Mouse (Mus musculus) 3T3-L1 (cell line): ENCODE data around the gene C8a.

Source experiments
- DNase-seq: peaks from one replicate; pipeline ENCODE4 v3.0.0-alpha.2; 2015; ENCODE audit warnings: low read depth, low spot score

The C8a gene

DNA sequence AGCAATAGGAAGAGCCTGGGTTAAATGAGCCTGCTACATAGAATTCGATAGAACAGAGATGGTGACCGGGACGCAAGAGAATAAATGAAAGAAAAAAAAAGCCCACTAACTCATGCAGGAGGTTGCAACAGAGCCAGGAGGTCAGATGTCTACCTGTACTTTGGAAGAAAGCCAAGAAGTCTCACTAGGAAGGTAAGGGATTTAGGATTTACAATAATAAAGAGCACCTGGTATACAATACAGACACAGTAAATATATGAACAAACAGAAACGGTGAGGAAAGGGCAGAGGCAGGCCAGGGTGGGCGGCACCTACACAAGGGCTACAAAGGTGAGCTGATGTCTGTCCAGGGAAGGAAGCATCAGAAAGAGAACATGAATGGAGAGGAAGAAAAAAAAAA is 34.0 kb downstream of the C8a start:
- DNase-seq: no peak

DNA sequence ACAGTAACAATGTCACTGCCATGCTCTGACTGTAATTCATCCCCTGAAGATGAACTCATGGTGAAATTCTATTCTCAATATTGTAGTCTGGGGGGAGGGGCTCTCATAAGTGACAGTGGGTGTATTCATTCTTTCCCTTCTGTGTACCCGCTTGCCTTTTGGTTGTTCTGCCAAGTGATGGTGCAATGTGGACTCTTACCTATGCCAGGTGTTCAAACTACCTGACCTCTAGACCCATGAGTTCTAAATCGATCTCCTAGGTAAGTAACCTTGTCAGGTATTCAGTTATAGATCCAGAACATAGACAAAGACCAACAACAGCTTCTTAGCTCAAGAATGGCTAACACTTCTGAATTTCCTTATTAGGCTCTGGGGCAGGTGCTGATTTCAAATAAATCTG is 37.9 kb downstream of the C8a start:
- no peak for DNase-seq

DNA sequence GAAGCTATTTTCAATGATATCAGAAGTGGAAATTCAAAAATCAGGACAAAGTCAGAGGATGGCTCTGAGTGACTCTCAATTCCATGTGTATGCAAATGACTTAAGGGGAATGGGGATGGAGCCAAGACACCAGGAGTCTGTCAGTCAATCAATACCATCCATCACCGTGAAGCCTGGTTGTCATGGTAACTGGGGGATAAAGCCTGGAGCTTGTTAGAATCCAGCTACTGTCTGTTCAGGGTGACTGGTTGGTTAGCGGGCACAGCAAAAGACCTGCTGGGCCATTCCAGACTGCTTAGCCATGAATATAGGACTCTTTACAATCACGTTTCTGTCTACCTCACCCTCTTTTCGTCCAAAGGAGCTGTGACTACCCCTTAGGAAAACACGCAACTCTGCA is 41.1 kb downstream of the C8a start:
- no peak for DNase-seq

DNA sequence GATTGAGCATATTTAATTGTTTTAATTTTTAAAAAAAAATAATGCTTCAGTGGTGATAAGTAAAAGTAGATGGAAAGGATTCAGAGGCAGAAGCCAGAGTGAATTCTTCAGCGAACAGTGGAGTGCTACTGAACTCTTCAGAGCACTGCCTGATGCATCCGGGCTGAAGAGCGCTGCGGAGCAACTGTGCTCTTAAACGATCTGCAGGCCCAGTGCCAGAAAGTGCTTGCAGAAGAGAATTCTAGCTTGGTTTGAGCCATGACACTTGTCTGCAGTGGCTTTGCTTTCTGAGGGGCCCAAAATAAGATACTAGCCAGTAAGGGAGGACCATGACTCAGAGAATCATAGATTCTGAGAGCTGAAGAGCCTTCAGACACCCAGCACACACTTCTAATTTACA is 47.3 kb downstream of the C8a start:
- DNase-seq: no peak

DNA sequence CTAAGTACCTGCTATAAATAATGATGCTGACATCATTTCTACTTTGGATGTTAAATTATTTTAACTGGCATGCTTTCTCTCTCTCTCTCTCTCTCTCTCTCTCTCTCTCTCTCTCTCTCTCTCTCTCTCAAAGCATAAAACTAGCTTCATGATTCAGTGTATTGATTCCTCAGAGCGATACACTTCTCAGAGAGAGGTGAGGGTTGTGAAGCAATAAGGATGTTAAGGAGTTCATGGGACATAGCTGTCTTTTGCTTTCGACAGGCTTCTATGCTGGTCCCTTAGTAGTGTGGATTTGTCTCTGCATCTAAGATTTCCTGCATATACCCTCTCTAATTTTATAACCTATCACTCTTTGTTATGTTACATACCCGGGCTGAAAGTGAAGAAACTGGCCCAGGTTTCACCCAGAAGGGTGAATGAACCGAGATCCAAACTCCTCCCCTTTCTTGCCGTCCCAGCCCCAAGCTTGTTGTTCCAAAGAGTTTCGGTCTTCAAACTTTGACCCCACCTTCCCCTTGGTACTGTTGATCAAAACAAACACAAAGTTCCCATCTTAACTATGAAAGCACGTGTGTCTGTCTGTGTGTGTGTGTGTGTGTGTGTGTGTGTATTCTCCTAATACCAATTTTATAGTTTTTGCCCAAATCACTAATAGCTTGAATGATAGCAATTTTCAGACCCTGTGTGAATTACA is 51.7 kb downstream of the C8a start:
- no peak for DNase-seq

DNA sequence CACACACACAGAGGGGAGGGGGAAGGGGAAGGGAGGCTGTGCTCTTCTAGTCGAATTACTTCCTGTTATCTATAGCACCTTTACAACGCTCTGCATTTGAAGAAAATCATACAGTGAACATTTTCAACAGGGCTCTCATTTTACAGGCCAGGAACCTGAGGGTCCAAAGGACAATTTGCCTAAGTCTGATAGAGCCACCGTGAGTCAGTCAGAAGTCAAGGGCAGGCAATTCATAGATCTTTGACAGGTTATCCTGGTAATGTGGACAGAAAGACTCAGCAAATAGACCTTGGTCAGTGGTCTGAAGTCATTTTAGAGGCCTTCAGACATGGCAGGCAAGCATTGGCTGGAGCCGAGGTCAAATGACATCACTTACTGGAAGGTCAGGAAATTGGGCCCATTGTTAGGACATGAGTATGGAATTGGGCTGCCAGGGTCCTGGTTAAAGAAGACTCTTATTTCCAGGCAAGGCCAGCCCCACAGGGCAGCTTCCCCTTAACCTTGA is 52.5 kb downstream of the C8a start:
- no peak for DNase-seq

DNA sequence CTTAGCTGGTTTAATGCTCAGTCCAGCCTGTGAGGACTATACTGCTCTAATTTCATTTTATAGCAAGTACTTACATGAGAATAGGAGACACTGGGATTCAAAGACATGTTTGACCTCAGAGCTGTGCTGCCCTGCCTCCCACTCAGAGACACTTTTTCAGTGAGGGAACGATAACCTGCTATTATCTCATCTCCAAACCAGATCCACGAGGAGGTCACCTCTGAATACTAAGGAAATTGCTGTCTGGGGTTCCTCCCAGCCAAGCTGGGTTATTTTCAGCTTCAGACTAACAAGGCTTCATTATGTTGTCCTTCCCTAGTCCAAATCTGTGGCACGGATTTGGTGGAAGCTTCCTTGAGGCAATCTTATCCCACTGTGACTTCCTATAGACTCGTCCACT is 56.3 kb downstream of the C8a start:
- DNase-seq: no peak

DNA sequence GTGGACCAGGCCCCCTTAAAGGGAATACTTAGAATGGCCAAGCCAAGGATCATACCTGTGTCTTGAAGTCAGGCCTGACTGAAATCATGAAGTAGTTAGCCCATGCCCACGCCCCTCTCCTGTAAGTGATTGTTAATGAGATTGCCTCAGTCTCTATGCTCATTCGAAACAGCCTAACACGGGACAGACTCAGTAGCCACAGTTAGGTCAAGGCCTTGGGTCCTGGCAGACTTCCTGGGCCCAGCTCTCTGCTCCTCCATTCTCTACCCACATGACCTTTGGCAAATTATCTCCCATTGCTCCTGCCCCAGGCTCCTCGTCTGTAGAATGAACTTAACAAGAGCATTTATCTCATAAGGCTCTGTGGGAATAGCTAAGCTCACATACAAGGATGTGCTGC is 57.2 kb downstream of the C8a start:
- no peak for DNase-seq

DNA sequence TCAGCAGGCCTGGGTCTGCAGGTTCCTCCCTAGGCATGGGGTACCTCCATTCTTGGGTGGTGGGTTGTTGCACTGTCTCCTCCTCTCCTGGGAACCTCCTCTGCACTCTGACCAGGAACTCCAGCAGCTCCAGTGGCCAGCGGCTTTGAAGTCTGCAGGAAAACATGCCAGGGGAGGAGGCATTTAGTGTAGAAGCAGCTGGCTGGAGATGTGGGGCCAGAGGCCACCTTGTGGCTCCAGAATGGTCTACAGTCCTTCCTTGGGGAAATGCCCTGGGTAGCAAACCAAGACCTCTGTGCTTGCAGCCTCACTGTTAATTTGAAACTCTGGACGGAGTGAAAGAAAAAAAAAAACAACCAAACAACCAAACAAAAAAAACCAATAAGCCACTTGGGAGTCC is 58.7 kb downstream of the C8a start:
- no peak for DNase-seq

DNA sequence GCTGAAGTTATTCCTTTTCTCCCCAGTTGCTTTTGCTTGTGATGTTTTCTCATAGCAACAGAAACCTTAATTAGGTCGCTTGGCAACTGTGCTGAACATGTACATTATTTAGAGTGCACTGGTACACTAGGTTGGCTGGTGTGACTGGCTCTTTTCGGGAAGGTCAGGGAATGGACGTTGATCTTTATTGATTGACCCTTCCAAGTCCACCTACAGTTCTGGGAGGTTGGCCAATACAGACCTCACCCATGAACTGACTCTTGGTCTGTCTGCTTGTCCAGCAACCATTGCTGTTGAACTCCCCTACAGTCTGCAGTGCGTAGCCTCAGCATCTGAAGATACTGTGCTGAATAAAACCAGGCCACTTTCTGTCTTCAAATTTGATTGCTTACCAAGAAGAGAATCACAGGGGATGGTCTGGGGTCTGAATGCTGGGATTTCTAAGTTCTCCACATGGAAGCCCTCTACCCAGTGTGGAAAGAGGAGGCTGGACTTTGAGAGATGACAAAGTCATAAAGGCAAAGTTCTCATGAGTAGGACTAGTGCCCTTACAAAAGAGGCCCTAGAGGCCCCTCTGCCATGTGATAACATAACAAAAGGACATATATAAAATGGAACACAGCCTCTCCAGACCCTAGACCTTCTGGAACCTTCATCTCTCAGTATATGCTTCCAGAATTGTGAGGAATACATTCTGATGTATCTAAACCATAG is 59.5 kb downstream of the C8a start:
- no peak for DNase-seq

DNA sequence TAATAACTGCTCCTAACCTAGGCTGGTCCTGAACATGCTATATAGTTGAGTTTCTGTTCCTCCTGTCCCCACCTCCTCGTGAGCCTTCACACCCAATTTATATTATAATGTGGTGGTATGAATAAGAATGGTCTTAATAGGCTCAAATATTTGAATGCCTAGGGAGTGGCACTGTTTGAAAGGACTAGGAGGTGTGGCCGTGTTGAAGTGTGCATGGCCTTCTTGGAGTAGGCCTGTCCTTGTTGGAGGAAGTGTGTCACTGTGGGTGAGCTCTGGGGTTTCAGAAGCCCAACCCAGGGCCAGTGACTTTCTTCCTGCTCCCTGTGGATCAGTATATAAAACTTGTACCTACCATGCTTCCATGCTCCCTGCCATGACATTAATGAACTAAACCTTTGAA is 62.6 kb downstream of the C8a start:
- no peak for DNase-seq

DNA sequence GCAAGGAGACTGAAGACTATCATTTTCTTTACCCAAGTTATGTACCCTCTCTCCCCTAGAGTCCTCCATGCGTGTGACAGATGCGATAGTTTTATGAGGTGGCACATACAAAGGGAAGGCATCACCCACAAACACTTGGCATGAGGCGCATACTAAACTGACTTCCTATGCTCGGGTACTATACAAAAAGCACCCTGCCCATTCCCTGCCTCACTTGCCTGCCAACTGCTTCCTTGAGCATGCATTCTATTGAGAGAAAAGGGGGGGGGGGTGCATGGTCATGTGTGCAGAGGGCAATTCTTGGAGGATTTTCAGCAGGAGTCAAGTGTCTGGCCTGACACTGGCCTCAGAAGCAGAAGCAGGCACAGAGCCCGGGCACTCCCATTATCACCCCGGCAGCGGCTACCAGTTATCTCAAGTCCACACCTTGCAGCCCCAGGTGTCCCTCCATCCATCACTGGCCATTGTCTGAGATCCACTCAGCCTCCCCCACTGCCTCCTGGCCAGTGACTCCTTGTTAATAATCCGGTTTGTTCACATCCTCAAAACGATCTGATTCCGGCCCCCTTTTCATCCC is 65.4 kb downstream of the C8a start:
- no peak for DNase-seq

DNA sequence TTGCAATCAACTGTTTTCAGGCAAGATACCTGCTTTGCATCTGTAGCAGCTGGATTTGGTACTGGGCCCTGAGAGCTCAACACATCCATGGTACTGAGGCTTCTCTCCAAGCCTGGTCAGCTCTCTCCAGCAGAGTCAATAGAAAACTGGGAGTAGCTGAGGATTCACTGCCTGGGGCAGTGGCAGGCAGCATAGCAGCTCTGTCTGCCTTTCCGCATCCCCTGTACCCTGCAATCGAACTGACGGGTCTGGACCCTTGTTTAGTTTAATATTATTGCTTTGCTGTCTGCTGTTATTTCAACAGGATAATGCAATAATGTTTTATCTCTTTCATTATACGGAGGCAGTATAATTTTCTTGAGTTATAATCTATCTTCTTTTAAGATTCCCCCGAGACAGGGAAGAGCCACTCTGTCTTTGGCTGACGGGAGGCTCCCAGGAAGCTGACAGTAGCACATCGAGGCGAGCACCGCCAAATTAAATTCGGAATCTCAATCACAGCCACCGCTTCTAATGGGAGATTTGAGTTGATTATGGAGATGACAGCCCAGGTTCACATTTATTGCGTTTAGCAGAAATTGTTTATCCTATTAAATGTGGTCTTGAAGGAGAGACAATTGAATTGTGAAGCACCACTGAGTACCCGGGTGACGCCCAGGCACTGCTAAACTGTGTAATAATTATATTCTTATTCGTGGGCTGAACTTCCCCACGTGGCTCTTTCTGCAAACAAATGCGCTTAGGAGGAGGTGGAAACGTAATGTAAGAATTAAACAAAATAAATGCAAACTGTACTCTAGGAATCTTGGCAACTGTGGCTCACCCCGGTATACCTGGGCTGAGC is 70.6 kb downstream of the C8a start:
- DNase-seq: no peak

DNA sequence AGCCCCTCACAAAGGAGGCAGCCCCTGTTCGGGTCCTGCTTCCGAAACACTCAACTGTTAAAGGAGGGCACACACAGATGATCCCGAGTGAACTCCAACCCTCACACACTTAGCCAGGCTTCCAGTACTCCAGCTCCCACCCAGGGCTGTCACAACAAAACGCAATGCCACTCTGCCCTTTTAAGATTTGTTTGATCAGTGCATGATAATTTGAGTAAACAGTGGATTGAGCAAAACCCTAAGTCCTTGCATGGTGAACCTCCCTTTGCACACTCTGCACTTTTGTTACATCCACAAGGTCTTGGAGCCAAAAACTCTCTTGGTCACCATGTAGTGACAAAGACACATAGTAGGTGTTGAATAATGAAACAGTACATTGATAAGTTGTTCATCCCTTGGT is 72.1 kb downstream of the C8a start:
- no peak for DNase-seq

DNA sequence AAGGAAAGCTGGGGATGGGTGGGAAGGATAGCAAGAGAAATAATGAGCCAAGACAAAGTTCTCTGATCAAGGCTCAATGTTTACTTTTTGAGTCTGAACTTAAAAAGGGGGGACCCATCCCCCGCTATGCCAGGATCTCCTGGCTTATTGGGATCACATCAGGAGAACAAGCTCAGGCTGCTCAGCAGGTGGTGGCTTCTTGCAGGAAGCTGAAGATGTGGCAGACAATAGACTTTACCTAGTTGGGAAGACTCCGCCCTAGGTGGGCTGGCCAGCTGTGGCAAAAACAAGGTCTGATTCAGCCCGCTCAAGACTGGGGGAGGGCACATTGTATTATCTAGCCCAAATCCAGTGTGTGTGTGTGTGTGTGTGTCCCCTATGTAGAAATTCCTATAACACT is 74.6 kb downstream of the C8a start:
- no peak for DNase-seq

DNA sequence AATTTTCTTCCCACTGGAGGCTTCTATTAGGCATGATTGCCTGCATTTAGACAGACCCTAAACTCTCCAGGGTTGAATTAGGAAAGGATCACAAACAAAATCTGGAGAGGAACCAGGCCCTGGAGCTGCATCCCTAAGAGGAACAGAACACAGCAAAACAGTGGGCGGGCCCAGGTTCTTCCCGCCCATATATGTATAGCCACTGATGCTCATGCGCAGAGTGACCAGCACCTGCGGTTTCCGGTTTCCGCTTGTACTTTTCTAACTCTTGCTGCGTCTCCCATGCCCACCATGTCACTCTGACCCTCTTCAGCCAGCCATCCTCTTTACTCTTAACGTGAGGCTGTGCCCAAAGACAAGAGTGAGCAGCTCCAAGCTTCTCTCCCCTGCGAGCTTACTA is 77.2 kb downstream of the C8a start:
- no peak for DNase-seq

DNA sequence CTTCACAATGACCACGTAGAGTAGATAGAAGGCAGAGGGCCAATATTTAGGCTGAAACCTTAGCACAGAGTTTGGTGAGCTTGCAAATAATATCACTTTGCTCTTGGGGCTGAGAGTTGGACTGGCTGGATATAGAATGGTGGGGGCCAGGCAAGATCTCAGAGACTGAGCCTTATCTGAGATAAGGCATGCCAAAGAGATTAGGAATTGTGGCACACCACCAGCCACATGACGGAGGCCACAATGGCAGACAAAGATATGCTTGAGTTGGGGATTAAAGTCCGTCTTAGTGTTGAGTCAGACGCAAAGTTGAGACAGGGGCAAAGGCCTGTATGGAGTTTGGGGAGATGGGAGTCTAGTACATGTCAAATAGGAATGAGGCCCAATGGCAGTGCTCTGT is 84.1 kb downstream of the C8a start:
- no peak for DNase-seq

DNA sequence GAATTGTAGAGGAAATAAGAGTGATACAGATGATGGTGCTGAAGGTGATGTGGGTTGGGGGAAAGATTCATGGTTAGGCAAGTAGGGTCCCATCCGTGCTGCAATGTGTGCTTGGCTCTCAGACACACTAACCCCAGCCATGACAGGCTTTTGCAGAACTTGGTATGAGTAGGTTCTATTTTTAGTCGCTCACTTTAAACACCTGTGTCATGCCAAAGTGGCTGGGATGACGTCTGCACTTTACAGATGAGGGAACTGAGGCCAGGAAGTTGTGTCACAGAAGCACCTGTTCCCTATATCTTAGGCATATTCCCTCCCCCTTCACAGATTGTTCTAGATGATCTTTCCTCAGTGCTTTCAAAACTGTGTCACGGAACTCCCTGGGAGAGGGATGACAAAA is 93.9 kb downstream of the C8a start:
- DNase-seq: no peak

DNA sequence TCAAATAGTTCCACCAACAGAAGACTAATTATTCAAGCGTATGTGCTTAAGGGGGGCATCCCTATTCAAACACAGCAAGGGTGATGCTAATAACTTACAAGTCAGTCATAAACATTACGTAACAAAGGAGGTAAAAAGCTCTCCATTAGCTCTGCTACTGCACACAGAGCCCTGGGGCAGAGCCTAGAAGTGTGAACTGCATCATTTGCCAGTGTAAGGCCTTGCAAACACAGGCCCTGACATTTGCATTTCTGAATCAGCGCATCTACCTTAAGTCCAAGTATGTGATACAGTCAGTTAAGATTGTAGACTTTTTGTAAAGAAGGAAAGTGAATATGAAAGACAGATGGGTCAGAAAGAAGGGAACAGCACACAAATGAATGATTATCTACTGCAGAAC is 94.8 kb downstream of the C8a start:
- DNase-seq: no peak

DNA sequence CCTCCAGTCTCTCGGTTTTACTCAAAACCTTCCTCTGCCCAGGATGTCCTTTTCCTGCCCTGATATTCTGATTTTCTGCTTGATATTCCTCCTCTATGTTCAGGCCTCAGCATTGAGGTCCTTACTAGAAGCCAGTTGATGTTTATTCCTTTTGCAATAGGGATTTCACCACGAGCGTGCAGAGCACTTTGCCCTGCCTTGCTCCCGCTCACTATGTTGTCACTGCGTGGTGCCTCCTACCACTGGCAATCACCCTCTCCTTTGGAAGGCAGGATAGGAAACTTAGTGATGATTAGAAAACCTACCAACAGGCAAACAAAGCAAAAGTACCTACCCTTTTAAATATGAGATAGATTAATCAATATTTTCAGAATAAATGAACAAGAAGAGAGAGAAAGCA is 96.7 kb downstream of the C8a start:
- no peak for DNase-seq

DNA sequence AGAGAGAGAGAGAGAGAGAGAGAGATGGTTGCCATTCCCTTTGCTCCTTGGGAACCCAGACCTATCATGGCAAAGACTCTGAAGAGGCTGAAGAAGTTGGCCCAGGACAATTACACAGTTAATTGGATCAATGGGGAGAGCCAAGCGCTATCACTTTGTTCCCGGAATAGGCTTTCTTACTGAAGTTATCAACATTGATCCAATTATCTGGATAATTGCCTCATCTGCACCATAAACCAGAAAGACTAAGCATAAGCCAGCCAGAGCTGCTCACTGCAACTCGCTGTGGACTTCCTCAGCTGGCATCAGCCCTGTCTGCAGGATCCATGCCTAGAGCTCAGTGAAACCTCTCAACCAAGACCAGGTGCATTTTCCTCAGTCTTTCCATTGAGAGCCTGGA is 100.6 kb downstream of the C8a start:
- DNase-seq: no peak

DNA sequence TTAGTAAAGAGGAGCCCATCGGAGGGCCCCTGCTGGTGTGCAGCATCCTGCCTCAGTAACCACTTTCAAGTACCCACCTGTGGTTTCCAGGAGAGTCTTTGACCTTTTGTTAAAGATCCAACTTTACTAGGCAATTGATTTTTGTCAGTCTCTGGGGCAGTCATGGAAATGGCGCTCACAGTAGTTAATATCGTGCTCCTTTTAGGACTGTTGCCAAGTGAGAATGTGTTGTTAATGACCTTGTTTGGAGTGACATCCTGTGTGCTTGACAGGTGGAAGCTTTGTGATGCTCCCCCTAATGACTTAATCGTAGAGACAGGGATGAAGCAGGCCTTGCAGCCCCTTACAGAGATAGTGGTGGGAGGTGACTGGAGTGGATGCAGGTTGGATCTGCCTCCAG is 105.9 kb downstream of the C8a start:
- no peak for DNase-seq
